Mouse (Mus musculus) mesoderm, embryonic 11.5 days (tissue): ENCODE measurements around the gene Otop3.

Experiments used
- DNase-seq: peaks from one replicate; pipeline ENCODE4 v3.0.0-alpha.2; 2012; ENCODE audit warnings: low read depth, low spot score

Gene Otop3

GRCm38 (mm10) chr11:115393721-115394325 lies 59.3 kb downstream of the Otop3 start:
- DNase-seq = no peak
